7 mouse cellular contexts compared by ENCODE assay signal in genomic region chrX:95444776-95445111, GRCm38 (mm10). TPM values are rescaled to one million over a fixed set of nuclear protein-coding genes. Genes with fewer than 3 reads are reported as not detected.
DNase-seq lines count a peak whose midpoint lies in the region; ATAC-seq lines count a peak whose summit lies in the region.

TSS of gene Amer1 (minus strand) at chrX:95444872.

- peak within 1 kb of the TSS; percentile 58 for H3K9ac ChIP-seq in intestine, embryonic 15.5 days

- H3K4me3 ChIP-seq in intestine, embryonic 15.5 days (replicated peaks) = peak within 1 kb of the TSS; percentile 53
- peak within 1 kb of the TSS; percentile 63 for H3K4me3 ChIP-seq in midbrain, embryonic 10.5 days

- H3K27ac ChIP-seq in intestine, embryonic 15.5 days = peak within 1 kb of the TSS; percentile 89
- H3K27ac ChIP-seq in midbrain, embryonic 10.5 days (replicated peaks) = peak within 1 kb of the TSS; percentile 88

- peak; percentile 95 for ATAC-seq in intestine, embryonic 15.5 days

- intact Hi-C loops in left cerebral cortex, postnatal 25 days (cut with DNase I) = loop anchor here (5.0 to 10.0 kb wide), 2 partner anchors 213 to 510 kb away; partner anchors contain the start of genes Las1l and Zc4h2

- peak; percentile 93 to 98 for DNase-seq in adrenal gland, adult (ENCODE audit: inconsistent age in 2 of 2, low spot score in 1 of 2)
- DNase-seq in embryo, embryonic 10.5 days (ENCODE audit: low spot score) = peak; percentile 91
- DNase-seq in gastrocnemius, postnatal 25 days = peak; percentile 88
- DNase-seq in left cerebral cortex, postnatal 25 days (ENCODE audit: low spot score in 2 of 2) = peak; percentile 85 to 94
- peak; percentile 83 for DNase-seq in midbrain, embryonic 10.5 days (ENCODE audit: low spot score)
- peak; percentile 81 for DNase-seq in right cerebral cortex, postnatal 4 days

- no peaks in the 10 kb centered on the region for H3K36me3 ChIP-seq in intestine, embryonic 15.5 days
- no peaks in the 10 kb centered on the region for H3K36me3 ChIP-seq in midbrain, embryonic 10.5 days

- H3K9me3 ChIP-seq in intestine, embryonic 15.5 days = no peaks in the 10 kb centered on the region
- no peaks in the 10 kb centered on the region for H3K9me3 ChIP-seq in midbrain, embryonic 10.5 days (replicated peaks)

- no peaks in the 10 kb centered on the region for H3K27me3 ChIP-seq in intestine, embryonic 15.5 days (replicated peaks)
- no peaks in the 10 kb centered on the region for H3K27me3 ChIP-seq in midbrain, embryonic 10.5 days (ENCODE audit: low read depth, poor library complexity, severe bottlenecking)

- H3K4me1 ChIP-seq in intestine, embryonic 15.5 days (replicated peaks) = no peaks in the 10 kb centered on the region
- peaks cover 26% of the 10 kb centered on the region for H3K4me1 ChIP-seq in midbrain, embryonic 10.5 days

- peak within 1 kb of the TSS; percentile 62 for H3K4me2 ChIP-seq in intestine, embryonic 15.5 days (replicated peaks)

- WGBS in intestine, embryonic 15.5 days = 17% methylated on average over 19 of the region's 19 CpGs
- WGBS in midbrain, embryonic 10.5 days = 18% methylated on average over 19 of the region's 19 CpGs

RNA-seq across cellular contexts. Expression of gene Amer1, which starts in this region (rescaled TPM):
- 1 to 10 TPM; 4.2 to 6.1 TPM for total RNA-seq in gastrocnemius, postnatal 25 days (2021)
- polyA plus RNA-seq in intestine, embryonic 15.5 days (2015; fragmentation: Nextera tagmentation; extraction: Ambion mirVana) = 10.2 and 10.7 TPM in 2 replicates
- 1 to 10 TPM; 5.3 to 6.1 TPM for total RNA-seq in left cerebral cortex, postnatal 25 days (2021)
- polyA plus RNA-seq in midbrain, embryonic 10.5 days (2016; fragmentation: Nextera tagmentation; extraction: Ambion mirVana) = 10.4 and 10.7 TPM in 2 replicates

Comparison
In these comparisons a context has a peak if more than half of its experiments do, and no peak if none do; other contexts are left out.
1. Peak in every context shown above with its lines: DNase-seq, ATAC-seq, H3K4me3 ChIP-seq and H3K27ac ChIP-seq.